Mouse (Mus musculus) myocyte (in vitro differentiated cells): Measurements from ENCODE around the gene Stx12.

Experiments used
- CEBPB ChIP-seq: IDR thresholded peaks from 2 replicates; pipeline ENCODE4 v1.6.1; 2011; ENCODE audit warnings: mild to moderate bottlenecking, moderate library complexity; ENCODE audit not compliant: poor library complexity, insufficient read depth, severe bottlenecking
- E2F4 ChIP-seq: IDR thresholded peaks from one replicate; pipeline ENCODE4 v1.6.1; 2011; ENCODE audit warnings: mild to moderate bottlenecking, control low read depth, moderate library complexity; ENCODE audit not compliant: insufficient read depth
- MAX ChIP-seq: IDR thresholded peaks from one replicate; pipeline ENCODE4 v1.6.1; 2011; ENCODE audit warnings: low read depth, mild to moderate bottlenecking, control low read depth
- MYOD1 ChIP-seq, 3 experiments: IDR thresholded peaks; one replicate each; pipeline ENCODE4 v1.6.1; 2011; ENCODE audit warnings: control low read depth in 2 of 3, low read depth in 2 of 3, mild to moderate bottlenecking in 2 of 3, moderate library complexity in 1 of 3; ENCODE audit not compliant: insufficient read length in 2 of 3, control insufficient read depth in 1 of 3
- MYOG ChIP-seq, 3 experiments: IDR thresholded peaks; one replicate each; pipeline ENCODE4 v1.6.1; 2011; ENCODE audit warnings: control low read depth in 2 of 3, low read depth in 2 of 3, mild to moderate bottlenecking in 2 of 3; ENCODE audit not compliant: insufficient read length in 2 of 3, control insufficient read depth in 1 of 3, insufficient read depth in 1 of 3
- POLR2A ChIP-seq: IDR thresholded peaks from one replicate; pipeline ENCODE4 v1.6.1; 2011; ENCODE audit warnings: low read depth, mild to moderate bottlenecking, control low read depth, moderate library complexity; ENCODE audit not compliant: insufficient read length
- POLR2AphosphoS2 ChIP-seq: IDR thresholded peaks from one replicate; pipeline ENCODE4 v1.6.1; 2011; ENCODE audit warnings: low read depth, control low read depth; ENCODE audit not compliant: insufficient read length
- REST ChIP-seq: IDR thresholded peaks from one replicate; pipeline ENCODE4 v1.6.1; 2011; ENCODE audit warnings: mild to moderate bottlenecking, control low read depth, moderate library complexity; ENCODE audit not compliant: insufficient read depth, insufficient read length
- SRF ChIP-seq: IDR thresholded peaks from one replicate; pipeline ENCODE4 v1.6.1; 2011; ENCODE audit warnings: low read depth; ENCODE audit not compliant: control insufficient read depth, insufficient read length
- TCF12 ChIP-seq: IDR thresholded peaks from one replicate; pipeline ENCODE4 v1.6.1; 2011; ENCODE audit warnings: mild to moderate bottlenecking, control low read depth; ENCODE audit not compliant: poor library complexity, insufficient read depth, severe bottlenecking
- TCF3 ChIP-seq: IDR thresholded peaks from one replicate; pipeline ENCODE4 v1.6.1; 2011; ENCODE audit warnings: low read depth, control low read depth; ENCODE audit not compliant: insufficient read length
- USF1 ChIP-seq: IDR thresholded peaks from one replicate; pipeline ENCODE4 v1.6.1; 2011; ENCODE audit warnings: low read depth, mild to moderate bottlenecking, control low read depth, moderate library complexity

- TF ChIP-seq POLR2A (no peak), USF1 (no peak), MAX (no peak), E2F4 (no peak), MYOD1 (IDR thresholded peaks at IDR 0.05; ENCODE audit: control insufficient read depth in 1 of 3, insufficient read length in 2 of 3, low read depth in 2 of 3) (no peak), TCF3 (no peak), CEBPB (no peak), REST (no peak), TCF12 (no peak), MYOG (IDR thresholded peaks at IDR 0.05; ENCODE audit: control insufficient read depth in 1 of 3, insufficient read depth in 1 of 3, insufficient read length in 2 of 3, low read depth in 2 of 3) (no peak), SRF (no peak), POLR2AphosphoS2 (no peak)
These were observed 697 bp downstream of the Stx12 start for GRCm38 (mm10) chr4:132883561-132884063.
